Mouse (Mus musculus) heart, adult 18-20 months (tissue): Measurements from ENCODE around the gene Amot. TPM values are rescaled to one million over a fixed set of nuclear protein-coding genes. Genes with fewer than 3 reads are reported as not detected.

Source experiments
- DNase-seq, 2 experiments: peaks; one replicate each; pipeline ENCODE4 v3.0.0; 2021 to 2022; ENCODE audit warnings: mixed read lengths in 1 of 2
- total RNA-seq, 2 experiments: library from RNA; stranded (reverse); gene quantifications; 2 replicates each; pipeline ENCODE4 v1.2.3; 2021

The Amot gene
- total RNA-seq, 2 experiments from 2014 or later = 8.2 to 11.7 TPM

GRCm38 (mm10) chrX:145482383-145482782, 22.6 kb downstream of the Amot start:
- no peak for DNase-seq

GRCm38 (mm10) chrX:145479942-145480341, 25.0 kb downstream of the Amot start:
- DNase-seq = no peak

GRCm38 (mm10) chrX:145477725-145478194, 27.2 kb downstream of the Amot start:
- no peak for DNase-seq

- no peak for DNase-seq
These were observed 27.8 kb downstream of the Amot start for GRCm38 (mm10) chrX:145477003-145477724.

- DNase-seq = no peak
These were observed 36.7 kb downstream of the Amot start for GRCm38 (mm10) chrX:145468264-145468663.

GRCm38 (mm10) chrX:145463524-145463923, 41.5 kb downstream of the Amot start:
- no peak for DNase-seq

GRCm38 (mm10) chrX:145461339-145461738, 43.6 kb downstream of the Amot start:
- DNase-seq = no peak

GRCm38 (mm10) chrX:145456251-145456650, 48.7 kb downstream of the Amot start:
- DNase-seq = no peak

- DNase-seq = no peak
These were observed 49.4 kb downstream of the Amot start for GRCm38 (mm10) chrX:145455629-145456028.

GRCm38 (mm10) chrX:145454828-145455227, 50.2 kb downstream of the Amot start:
- DNase-seq = peak in 1 of 2 experiments; percentile 29

GRCm38 (mm10) chrX:145441526-145441925, 63.5 kb downstream of the Amot start:
- DNase-seq = no peak

- DNase-seq = no peak
These were observed 71.3 kb downstream of the Amot start for GRCm38 (mm10) chrX:145433652-145434051.

GRCm38 (mm10) chrX:145430836-145431570, 74.0 kb downstream of the Amot start:
- no peak for DNase-seq

GRCm38 (mm10) chrX:145428811-145429210, 76.2 kb downstream of the Amot start:
- DNase-seq = no peak

GRCm38 (mm10) chrX:145424026-145424425, 81.0 kb downstream of the Amot start:
- no peak for DNase-seq

- DNase-seq = no peak
These were observed 90.7 kb downstream of the Amot start for GRCm38 (mm10) chrX:145414319-145414718.

GRCm38 (mm10) chrX:145411425-145411824, 93.6 kb downstream of the Amot start:
- no peak for DNase-seq

- no peak for DNase-seq
These were observed 98.9 kb downstream of the Amot start for GRCm38 (mm10) chrX:145406052-145406451.

- no peak for DNase-seq
These were observed 103.1 kb downstream of the Amot start for GRCm38 (mm10) chrX:145401926-145402325.

- peak in 1 of 2 experiments; percentile 25 for DNase-seq
These were observed 105.7 kb downstream of the Amot start for GRCm38 (mm10) chrX:145399236-145399635.
